Mouse (Mus musculus): ENCODE results near the gene Adgre5. TPM values are rescaled to one million over a fixed set of nuclear protein-coding genes. Genes with fewer than 3 reads are reported as not detected.
A peak's percentile ranks its signal among the peaks of the same experiment; 100 is the strongest.

The Adgre5 gene
- total RNA-seq, 2 experiments from 2014 or later, result 8.8 to 10.5 TPM

- DNase-seq (ENCODE audit: low spot score in 2 of 2), result no peak
Measured at GRCm38 (mm10) chr8:83756273-83756672, 15.1 kb upstream of the Adgre5 start.

GRCm38 (mm10) chr8:83754149-83754548 is 13.0 kb upstream of the Adgre5 start:
- no peak for DNase-seq (ENCODE audit: low spot score in 2 of 2)

GRCm38 (mm10) chr8:83749265-83749664 is 8.1 kb upstream of the Adgre5 start:
- no peak for DNase-seq (ENCODE audit: low spot score in 2 of 2)

- DNase-seq (ENCODE audit: low spot score in 2 of 2), result no peak
Measured at GRCm38 (mm10) chr8:83748708-83749107, 7.6 kb upstream of the Adgre5 start.

GRCm38 (mm10) chr8:83747661-83748346 is 6.7 kb upstream of the Adgre5 start:
- DNase-seq (ENCODE audit: low spot score in 2 of 2), result peak in 1 of 2 experiments; percentile 26

- DNase-seq (ENCODE audit: low spot score in 2 of 2), result no peak
Measured at GRCm38 (mm10) chr8:83744070-83744469, 2.9 kb upstream of the Adgre5 start.

GRCm38 (mm10) chr8:83742968-83743367 is 1.8 kb upstream of the Adgre5 start:
- no peak for DNase-seq (ENCODE audit: low spot score in 2 of 2)

GRCm38 (mm10) chr8:83741849-83742655 is 926 bp upstream of the Adgre5 start:
- DNase-seq (ENCODE audit: low spot score in 2 of 2), result no peak

- no peak for DNase-seq (ENCODE audit: low spot score in 2 of 2)
Measured at GRCm38 (mm10) chr8:83740586-83740975, 545 bp downstream of the Adgre5 start.

GRCm38 (mm10) chr8:83739711-83740468 is 1.2 kb downstream of the Adgre5 start:
- DNase-seq (ENCODE audit: low spot score in 2 of 2), result no peak

GRCm38 (mm10) chr8:83738949-83739710 is 2.0 kb downstream of the Adgre5 start:
- DNase-seq (ENCODE audit: low spot score in 2 of 2), result no peak

- no peak for DNase-seq (ENCODE audit: low spot score in 2 of 2)
Measured at GRCm38 (mm10) chr8:83737852-83738562, 3.1 kb downstream of the Adgre5 start.

- DNase-seq (ENCODE audit: low spot score in 2 of 2), result no peak
Measured at GRCm38 (mm10) chr8:83737346-83737745, 3.8 kb downstream of the Adgre5 start.

- no peak for DNase-seq (ENCODE audit: low spot score in 2 of 2)
Measured at GRCm38 (mm10) chr8:83736681-83737080, 4.4 kb downstream of the Adgre5 start.

- DNase-seq (ENCODE audit: low spot score in 2 of 2), result no peak
Measured at GRCm38 (mm10) chr8:83732919-83733318, 8.2 kb downstream of the Adgre5 start.

- no peak for DNase-seq (ENCODE audit: low spot score in 2 of 2)
Measured at GRCm38 (mm10) chr8:83731906-83732305, 9.2 kb downstream of the Adgre5 start.

- no peak for DNase-seq (ENCODE audit: low spot score in 2 of 2)
Measured at GRCm38 (mm10) chr8:83729009-83729807, 11.9 kb downstream of the Adgre5 start.

- DNase-seq (ENCODE audit: low spot score in 2 of 2), result no peak
Measured at GRCm38 (mm10) chr8:83725521-83726102, 15.5 kb downstream of the Adgre5 start.

Data from layer of hippocampus, adult 18-20 months (tissue).